Mouse (Mus musculus) heart, postnatal 25 days (tissue): Measurements from ENCODE around the gene Inhbb. TPM values are rescaled to one million over a fixed set of nuclear protein-coding genes. Genes with fewer than 3 reads are reported as not detected.

Experiments
- DNase-seq: peaks from one replicate; pipeline ENCODE4 v3.0.0; 2022; ENCODE audit warnings: low spot score
- intact Hi-C: fragments of 180-260 bp; cut with DNase I; formaldehyde crosslinking; loops from one replicate; pipeline ENCODE4 v1.15.1; 2025
- total RNA-seq, 2 experiments: library from RNA; stranded (reverse); gene quantifications; 2 replicates each; pipeline ENCODE4 v1.2.3; 2021

Inhbb gene
- total RNA-seq, 2 experiments from 2014 or later, result 0.99 to 1.9 TPM

- no peak for DNase-seq
- intact Hi-C loops, result no loop called here
These were observed 32.1 kb downstream of the Inhbb start for GRCm38 (mm10) chr1:119389771-119390500.

GRCm38 (mm10) chr1:119388664-119389396, 33.2 kb downstream of the Inhbb start:
- intact Hi-C loops, result no loop called here

GRCm38 (mm10) chr1:119386306-119386705, 35.7 kb downstream of the Inhbb start:
- intact Hi-C loops, result no loop called here
- DNase-seq, result no peak

More at GRCm38 (mm10) chr1:119388664-119389396, 33.2 kb downstream of the Inhbb start:
- DNase-seq, result no peak

GRCm38 (mm10) chr1:119383916-119384315, 38.1 kb downstream of the Inhbb start:
- no peak for DNase-seq
- intact Hi-C loops, result no loop called here

- intact Hi-C loops, result no loop called here
- DNase-seq, result no peak
These were observed 41.4 kb downstream of the Inhbb start for GRCm38 (mm10) chr1:119380609-119381008.

- intact Hi-C loops, result no loop called here
These were observed 46.7 kb downstream of the Inhbb start for GRCm38 (mm10) chr1:119375376-119375775.

GRCm38 (mm10) chr1:119367546-119367945, 54.5 kb downstream of the Inhbb start:
- DNase-seq, result no peak
- intact Hi-C loops, result no loop called here

More at GRCm38 (mm10) chr1:119375376-119375775, 46.7 kb downstream of the Inhbb start:
- no peak for DNase-seq

GRCm38 (mm10) chr1:119366315-119366714, 55.7 kb downstream of the Inhbb start:
- no peak for DNase-seq
- intact Hi-C loops, result no loop called here

Other genes starting within 250 kb of the Inhbb start
- 10 to 100 TPM; 31.3 to 33.6 TPM for gene Ralb, start 82.5 kb upstream of the Inhbb start, total RNA-seq
- gene Tmem185b, start 103.9 kb upstream of the Inhbb start, total RNA-seq, result 10 to 100 TPM; 15.2 to 16.4 TPM
- gene Epb41l5, start 226.8 kb upstream of the Inhbb start, total RNA-seq, result 1 to 10 TPM; 3.5 to 4.3 TPM